Mouse (Mus musculus) layer of hippocampus, adult 18-20 months (tissue): ENCODE results near the gene Capg. TPM values are rescaled to one million over a fixed set of nuclear protein-coding genes. Genes with fewer than 3 reads are reported as not detected.

ENCODE experiments used
- DNase-seq, 2 experiments: peaks; one replicate each; pipeline ENCODE4 v3.0.0; 2022; ENCODE audit warnings: low spot score in 2 of 2
- long read RNA-seq: library from polyadenylated mRNA; stranded (forward); transcript quantifications from one replicate; pipeline ENCODE4 v2.0.0, GENCODE M21; 2021
- total RNA-seq, 2 experiments: library from RNA; stranded (reverse); gene quantifications; 2 replicates each; pipeline ENCODE4 v1.2.3; 2021

Gene Capg
- total RNA-seq = 1 to 10 TPM; 3.9 to 5.0 TPM
- long read RNA-seq, partial matches to known transcripts = 0 of 4 reads
- long read RNA-seq, other reads (novel, unspliced or antisense) = 1 of 4 reads

- no peak for DNase-seq
Observed at GRCm38 (mm10) chr6:72544283-72544987, at the start of gene Capg. Gene Capg (plus strand): TSS chr6:72544391.

GRCm38 (mm10) chr6:72498950-72499349, 45.2 kb upstream of the Capg start:
- DNase-seq = no peak

GRCm38 (mm10) chr6:72503309-72503708, 40.9 kb upstream of the Capg start:
- DNase-seq = no peak

GRCm38 (mm10) chr6:72503939-72504338, 40.3 kb upstream of the Capg start:
- DNase-seq = no peak

- no peak for DNase-seq
Observed at GRCm38 (mm10) chr6:72506104-72506503, 38.1 kb upstream of the Capg start.

GRCm38 (mm10) chr6:72508596-72508995, 35.6 kb upstream of the Capg start:
- DNase-seq = no peak

GRCm38 (mm10) chr6:72509872-72510435, 34.2 kb upstream of the Capg start:
- no peak for DNase-seq

- peak in 1 of 2 experiments; percentile 40 for DNase-seq
Observed at GRCm38 (mm10) chr6:72510686-72511421, 33.3 kb upstream of the Capg start.

- DNase-seq = peak; percentile 86 to 93
Observed at GRCm38 (mm10) chr6:72512386-72513070, 31.7 kb upstream of the Capg start.

GRCm38 (mm10) chr6:72513071-72513440, 31.1 kb upstream of the Capg start:
- no peak for DNase-seq

GRCm38 (mm10) chr6:72515644-72516043, 28.5 kb upstream of the Capg start:
- no peak for DNase-seq

GRCm38 (mm10) chr6:72518842-72519241, 25.3 kb upstream of the Capg start:
- no peak for DNase-seq

GRCm38 (mm10) chr6:72519303-72519702, 24.9 kb upstream of the Capg start:
- DNase-seq = no peak

- DNase-seq = peak in 1 of 2 experiments; percentile 65
Observed at GRCm38 (mm10) chr6:72519892-72520663, 24.1 kb upstream of the Capg start.

- DNase-seq = no peak
Observed at GRCm38 (mm10) chr6:72520904-72521303, 23.3 kb upstream of the Capg start.

- DNase-seq = no peak
Observed at GRCm38 (mm10) chr6:72521607-72522006, 22.6 kb upstream of the Capg start, which contains the start of gene Sh2d6. Gene Sh2d6 (minus strand): TSS chr6:72521707.

GRCm38 (mm10) chr6:72522288-72522687, 21.9 kb upstream of the Capg start:
- no peak for DNase-seq

- no peak for DNase-seq
Observed at GRCm38 (mm10) chr6:72523222-72523621, 21.0 kb upstream of the Capg start.

- DNase-seq = no peak
Observed at GRCm38 (mm10) chr6:72524160-72524559, 20.0 kb upstream of the Capg start.

- no peak for DNase-seq
Observed at GRCm38 (mm10) chr6:72527070-72527469, 17.1 kb upstream of the Capg start.
